Comparison of ENCODE assay signal across 25 mouse cellular contexts in genomic region chr12:21234560-21234959, GRCm38 (mm10). TPM values are rescaled to one million over a fixed set of nuclear protein-coding genes. Genes with fewer than 3 reads are reported as not detected.
DNase-seq lines count a peak whose midpoint lies in the region; ATAC-seq and TF ChIP-seq lines count a peak whose summit lies in the region.
"Had no signal": no experiment of that assay in that cellular context is flagged by ENCODE, and none has a peak within 500 bp of the region (broad histone marks: within the 10 kb centered on the region; RNA-seq: fewer than 3 reads in every experiment).

No protein-coding gene starts in this region.

- 74% methylated on average over 2 of the region's 2 CpGs for WGBS in intestine, postnatal 0 days
- WGBS in intestine, embryonic 15.5 days = 87% methylated on average over 2 of the region's 2 CpGs
- 80% methylated on average over 2 of the region's 2 CpGs for WGBS in kidney, embryonic 16.5 days
- 80% methylated on average over 2 of the region's 2 CpGs for WGBS in neural tube, embryonic 15.5 days

- H3K4me1 ChIP-seq in intestine, postnatal 0 days (replicated peaks; ENCODE audit: control insufficient read depth, insufficient read depth, low read length) = no peaks in the 10 kb centered on the region
- no peaks in the 10 kb centered on the region for H3K4me1 ChIP-seq in intestine, embryonic 15.5 days (replicated peaks)
- H3K4me1 ChIP-seq in kidney, embryonic 16.5 days (ENCODE audit: insufficient read depth, low read length) = no peaks in the 10 kb centered on the region
- H3K4me1 ChIP-seq in neural tube, embryonic 15.5 days = no peaks in the 10 kb centered on the region
- H3K4me1 ChIP-seq: embryonic facial prominence, embryonic 15.5 days; forebrain, embryonic 15.5 days had no signal

- no peak overlapping the region for H3K9ac ChIP-seq in intestine, postnatal 0 days (ENCODE audit: low read depth, low read length)
- H3K9ac ChIP-seq in intestine, embryonic 15.5 days = no peak overlapping the region
- H3K9ac ChIP-seq in kidney, embryonic 16.5 days (replicated peaks; ENCODE audit: low read length) = no peak overlapping the region
- no peak overlapping the region for H3K9ac ChIP-seq in neural tube, embryonic 15.5 days (replicated peaks)
- H3K9ac ChIP-seq: embryonic facial prominence, embryonic 15.5 days; forebrain, embryonic 15.5 days; heart, embryonic 13.5 days; hindbrain, embryonic 13.5 days had no signal

- H3K36me3 ChIP-seq in intestine, postnatal 0 days (ENCODE audit: control insufficient read depth, insufficient read depth) = peaks cover 19% of the 10 kb centered on the region
- no peaks in the 10 kb centered on the region for H3K36me3 ChIP-seq in intestine, embryonic 15.5 days
- no peaks in the 10 kb centered on the region for H3K36me3 ChIP-seq in myocyte (ENCODE audit: control insufficient read depth, insufficient read depth)
- H3K36me3 ChIP-seq in kidney, embryonic 16.5 days (ENCODE audit: insufficient read depth, low read length) = peaks cover 39% of the 10 kb centered on the region
- peaks cover 47% of the 10 kb centered on the region for H3K36me3 ChIP-seq in neural tube, embryonic 15.5 days
- H3K36me3 ChIP-seq: G1E had no signal

- H3K27me3 ChIP-seq in intestine, postnatal 0 days (replicated peaks; ENCODE audit: control insufficient read depth, insufficient read depth, low read length) = no peaks in the 10 kb centered on the region
- no peaks in the 10 kb centered on the region for H3K27me3 ChIP-seq in intestine, embryonic 15.5 days (replicated peaks)
- no peaks in the 10 kb centered on the region for H3K27me3 ChIP-seq in myocyte (ENCODE audit: control insufficient read depth, insufficient read depth, insufficient read length)
- H3K27me3 ChIP-seq in kidney, embryonic 16.5 days (ENCODE audit: insufficient read depth, low read length) = no peaks in the 10 kb centered on the region
- no peaks in the 10 kb centered on the region for H3K27me3 ChIP-seq in neural tube, embryonic 15.5 days (replicated peaks)
- H3K27me3 ChIP-seq: embryonic facial prominence, embryonic 15.5 days; forebrain, embryonic 15.5 days; heart, embryonic 13.5 days; hindbrain, embryonic 13.5 days had no signal

- H3K4me2 ChIP-seq in intestine, postnatal 0 days (replicated peaks; ENCODE audit: low read depth) = no peak overlapping the region
- no peak overlapping the region for H3K4me2 ChIP-seq in intestine, embryonic 15.5 days (replicated peaks)
- no peak overlapping the region for H3K4me2 ChIP-seq in myocyte (ENCODE audit: low read depth)
- H3K4me2 ChIP-seq in kidney, embryonic 16.5 days (replicated peaks; ENCODE audit: low read depth, low read length) = no peak overlapping the region
- H3K4me2 ChIP-seq in neural tube, embryonic 15.5 days = no peak overlapping the region
- H3K4me2 ChIP-seq: embryonic facial prominence, embryonic 15.5 days; forebrain, embryonic 15.5 days; heart, embryonic 13.5 days; hindbrain, embryonic 13.5 days had no signal

- no peaks in the 10 kb centered on the region for H3K79me2 ChIP-seq in myocyte (ENCODE audit: control insufficient read depth, insufficient read depth)

- no peak for TF ChIP-seq CTCF in intestine, postnatal 0 days (IDR thresholded peaks at IDR 0.05; ENCODE audit: low read depth)

- no peaks in the 10 kb centered on the region for H3K9me3 ChIP-seq in intestine, postnatal 0 days (ENCODE audit: control insufficient read depth)
- H3K9me3 ChIP-seq in intestine, embryonic 15.5 days = no peaks in the 10 kb centered on the region
- H3K9me3 ChIP-seq in kidney, embryonic 16.5 days (ENCODE audit: low read length) = no peaks in the 10 kb centered on the region
- no peaks in the 10 kb centered on the region for H3K9me3 ChIP-seq in neural tube, embryonic 15.5 days (replicated peaks)
- H3K9me3 ChIP-seq: embryonic facial prominence, embryonic 15.5 days; forebrain, embryonic 15.5 days; heart, embryonic 13.5 days; hindbrain, embryonic 13.5 days had no signal

- no peak overlapping the region for H3K4me3 ChIP-seq in intestine, postnatal 0 days (ENCODE audit: low read depth, low read length)
- no peak overlapping the region for H3K4me3 ChIP-seq in intestine, embryonic 15.5 days (replicated peaks)
- H3K4me3 ChIP-seq in myocyte = no peak overlapping the region
- no peak overlapping the region for H3K4me3 ChIP-seq in kidney, embryonic 16.5 days (ENCODE audit: low read length)
- H3K4me3 ChIP-seq in neural tube, embryonic 15.5 days (replicated peaks) = no peak overlapping the region
- H3K4me3 ChIP-seq: embryonic facial prominence, embryonic 15.5 days; erythroblast, embryonic 14.5 days; forebrain, embryonic 15.5 days; heart, embryonic 13.5 days; hindbrain, embryonic 13.5 days had no signal

- no peak overlapping the region for H3ac ChIP-seq in myocyte (ENCODE audit: control insufficient read depth, insufficient read length)

- peak; percentile 34 for DNase-seq in NIH3T3 (ENCODE audit: low read depth)
- DNase-seq in frontal cortex, postnatal 14 days (ENCODE audit: low spot score in 2 of 2) = no peak
- DNase-seq: adrenal gland, postnatal 14 days; B cell, adult 2 months; cerebellum, adult 18-20 months; cerebellum, adult 9-11 months; embryo, embryonic 11 days; gastrocnemius, postnatal 25 days; heart, postnatal 4 days had no signal

- ATAC-seq in intestine, postnatal 0 days = peak; percentile 69
- no peak for ATAC-seq in intestine, embryonic 15.5 days
- peak; percentile 71 to 86 for ATAC-seq in hematopoietic stem cell, adult 5-6 weeks (replicated peaks in 1 of 2; ENCODE audit: insufficient read depth in 1 of 2, low FRiP score in 2 of 2, low TSS enrichment in 1 of 2, low read depth in 1 of 2, poor library complexity in 2 of 2, severe bottlenecking in 2 of 2)
- ATAC-seq in kidney, embryonic 16.5 days (ENCODE audit: low FRiP score, low TSS enrichment) = no peak
- ATAC-seq in neural tube, embryonic 15.5 days (ENCODE audit: low FRiP score) = no peak
- ATAC-seq: activated CD4-positive, CD25-positive, alpha-beta regulatory T cell, adult 4 months; CD4-positive, CD25-positive, alpha-beta regulatory T cell, adult 4 months; forebrain, embryonic 15.5 days; hindbrain, postnatal 0 days; intestine, embryonic 16.5 days had no signal

- TF ChIP-seq POLR2A in myocyte (IDR thresholded peaks at IDR 0.05; ENCODE audit: insufficient read length, low read depth) = no peak

- no peak overlapping the region for H3K27ac ChIP-seq in intestine, postnatal 0 days (ENCODE audit: low read depth, low read length)
- no peak overlapping the region for H3K27ac ChIP-seq in intestine, embryonic 15.5 days
- H3K27ac ChIP-seq in kidney, embryonic 16.5 days (ENCODE audit: low read length) = no peak overlapping the region
- no peak overlapping the region for H3K27ac ChIP-seq in neural tube, embryonic 15.5 days (replicated peaks)
- H3K27ac ChIP-seq: embryonic facial prominence, embryonic 15.5 days; forebrain, embryonic 15.5 days; heart, embryonic 13.5 days; hindbrain, embryonic 13.5 days; hindbrain, postnatal 0 days had no signal

TF ChIP-seq in myocyte, 11 proteins besides CTCF, POLR2A, EP300 and RAD21:
- no peak for TF ChIP-seq E2F4 (IDR thresholded peaks at IDR 0.05; ENCODE audit: insufficient read depth)
- TF ChIP-seq MYOD1 (IDR thresholded peaks at IDR 0.05; ENCODE audit: control insufficient read depth in 1 of 3, insufficient read length in 2 of 3, low read depth in 2 of 3) = peak in 2 of 3 experiments; percentile 6 to 44

RNA-seq across cellular contexts. Expression of gene Cpsf3, which starts 50.6 kb away (rescaled TPM):
- polyA plus RNA-seq in intestine, postnatal 0 days (2015; fragmentation: Nextera tagmentation; extraction: Ambion mirVana) = 41.6 and 44.3 TPM in 2 replicates
- 106 and 107 TPM in 2 replicates for polyA plus RNA-seq in intestine, embryonic 15.5 days (2015; fragmentation: Nextera tagmentation; extraction: Ambion mirVana)
- 86.1 and 117 TPM in 2 replicates for total RNA-seq in hematopoietic stem cell, adult 5-6 weeks (2017)
- 50.5 TPM for polyA plus RNA-seq in myocyte (2012; fragmentation: generic; extraction: Trizol)
- polyA plus RNA-seq in kidney, embryonic 16.5 days (2015; fragmentation: Nextera tagmentation; extraction: Ambion mirVana) = 118 and 123 TPM in 2 replicates
- polyA plus RNA-seq in neural tube, embryonic 15.5 days (2015; fragmentation: Nextera tagmentation; extraction: Ambion mirVana) = 78.0 and 89.4 TPM in 2 replicates

RNA-seq across cellular contexts. Expression of gene Itgb1bp1, which starts 51.5 kb away (rescaled TPM):
- polyA plus RNA-seq in intestine, postnatal 0 days (2015; fragmentation: Nextera tagmentation; extraction: Ambion mirVana) = 31.1 and 34.4 TPM in 2 replicates
- 37.6 and 46.1 TPM in 2 replicates for polyA plus RNA-seq in intestine, embryonic 15.5 days (2015; fragmentation: Nextera tagmentation; extraction: Ambion mirVana)
- 12.8 and 27.9 TPM in 2 replicates for total RNA-seq in hematopoietic stem cell, adult 5-6 weeks (2017)
- 45.4 TPM for polyA plus RNA-seq in myocyte (2012; fragmentation: generic; extraction: Trizol)
- 46.4 and 46.9 TPM in 2 replicates for polyA plus RNA-seq in kidney, embryonic 16.5 days (2015; fragmentation: Nextera tagmentation; extraction: Ambion mirVana)
- polyA plus RNA-seq in neural tube, embryonic 15.5 days (2015; fragmentation: Nextera tagmentation; extraction: Ambion mirVana) = 34.7 and 36.8 TPM in 2 replicates

Comparison
In these comparisons a context has a peak if more than half of its experiments do, and no peak if none do; other contexts are left out.
1. ATAC-seq: peak in intestine, postnatal 0 days (single experiment) and hematopoietic stem cell, adult 5-6 weeks (2 of 2); none in intestine, embryonic 15.5 days (single experiment), kidney, embryonic 16.5 days (single experiment) and neural tube, embryonic 15.5 days (single experiment).